Mouse (Mus musculus): ENCODE measurements around the gene Nop53. TPM values are rescaled to one million over a fixed set of nuclear protein-coding genes. Genes with fewer than 3 reads are reported as not detected.

Gene Nop53
- polyA plus RNA-seq, 1 experiment from 2014 or later = 99.9 TPM

DNA sequence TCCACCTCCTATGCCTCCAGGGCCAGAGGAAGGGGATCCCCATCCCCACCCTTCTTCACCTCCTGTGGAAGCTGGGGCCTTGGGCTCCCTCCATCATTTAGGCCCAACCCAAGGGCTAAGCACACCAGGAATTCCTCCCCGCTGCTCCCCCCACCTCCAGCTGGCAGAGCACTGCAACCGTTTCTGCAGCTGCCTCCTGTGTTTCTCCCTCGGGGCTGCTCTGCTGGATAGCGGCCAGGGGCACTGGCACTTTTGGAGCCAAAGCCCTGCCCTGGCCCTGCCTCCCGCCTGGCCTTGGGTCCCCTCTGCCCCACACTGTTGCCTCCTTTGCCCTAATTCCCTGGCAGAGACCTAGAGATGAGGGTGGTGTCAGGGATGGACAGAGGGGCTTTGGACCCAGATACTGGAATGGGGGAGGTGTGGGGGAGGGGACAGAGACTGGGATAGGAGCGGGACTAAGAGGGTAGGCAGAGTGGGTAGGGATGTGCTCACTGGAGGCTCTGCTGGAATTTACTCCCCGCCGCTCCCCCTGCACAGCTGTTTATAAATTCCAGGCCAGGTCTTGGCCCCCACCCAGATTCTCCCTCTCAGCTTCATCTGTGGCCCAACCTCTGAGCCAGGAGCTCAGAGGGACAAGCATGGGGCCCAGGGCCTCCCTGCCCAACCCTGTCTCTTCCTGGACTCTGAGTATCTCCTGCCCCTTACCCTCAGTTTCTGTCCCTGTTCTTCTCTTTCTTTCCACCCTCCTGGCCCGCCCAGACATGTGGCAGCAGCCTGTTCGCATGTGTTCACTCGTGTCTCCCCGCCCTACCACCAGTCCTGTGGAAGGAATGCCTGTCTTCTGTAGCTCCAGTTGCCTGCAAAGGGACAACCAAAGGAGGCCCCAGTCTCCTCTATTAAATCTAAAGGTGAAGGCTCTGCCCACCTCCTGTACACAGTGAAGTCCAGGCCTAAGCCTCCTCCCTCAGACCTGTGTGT is 16.7 kb upstream of the Nop53 start:
- H3K9ac ChIP-seq (replicated peaks; ENCODE audit: low read depth, low read length) = no peak overlapping the region
- H3K27me3 ChIP-seq (ENCODE audit: control insufficient read depth, insufficient read depth, low read length) = no peaks in the 10 kb centered on the region
- 38% methylated on average over 12 of the region's 12 CpGs for WGBS
- no peak overlapping the region for H3K27ac ChIP-seq (ENCODE audit: low read depth, low read length)
- no peaks in the 10 kb centered on the region for H3K36me3 ChIP-seq (ENCODE audit: control insufficient read depth, insufficient read depth, low read length)
- no peaks in the 10 kb centered on the region for H3K4me1 ChIP-seq (ENCODE audit: control insufficient read depth, insufficient read depth, low read length)
- no peaks in the 10 kb centered on the region for H3K9me3 ChIP-seq (ENCODE audit: control insufficient read depth, low read length)
- no peak overlapping the region for H3K4me3 ChIP-seq (ENCODE audit: low read depth, low read length)
- peak; percentile 26; the same call in 1 of the 2 replicates for ATAC-seq (ENCODE audit: low read depth)
- no peak overlapping the region for H3K4me2 ChIP-seq (ENCODE audit: low read depth, low read length)

DNA sequence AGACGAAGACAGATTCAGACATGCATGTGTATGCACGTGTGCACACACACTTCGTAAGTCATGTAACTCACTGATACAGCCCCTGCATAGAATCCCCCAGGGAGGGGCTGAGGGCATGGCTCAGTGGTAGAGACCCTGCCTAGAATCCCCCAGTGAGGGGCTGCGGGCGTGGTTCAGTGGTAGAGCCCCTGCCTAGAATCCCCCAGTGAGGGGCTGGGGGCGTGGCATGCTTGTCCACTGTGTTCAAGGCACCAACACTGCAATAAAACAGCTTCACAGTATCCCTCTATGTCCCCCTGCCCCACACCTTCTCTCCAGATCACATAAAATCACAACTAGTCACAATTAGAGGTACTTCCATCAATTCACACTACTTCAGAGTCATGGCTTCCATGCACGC is 15.9 kb upstream of the Nop53 start:
- H3K4me3 ChIP-seq (ENCODE audit: low read depth, low read length) = no peak overlapping the region
- H3K9me3 ChIP-seq (ENCODE audit: control insufficient read depth, low read length) = no peaks in the 10 kb centered on the region
- H3K4me1 ChIP-seq (ENCODE audit: control insufficient read depth, insufficient read depth, low read length) = no peaks in the 10 kb centered on the region
- H3K27me3 ChIP-seq (ENCODE audit: control insufficient read depth, insufficient read depth, low read length) = no peaks in the 10 kb centered on the region
- no peaks in the 10 kb centered on the region for H3K36me3 ChIP-seq (ENCODE audit: control insufficient read depth, insufficient read depth, low read length)
- WGBS = 94% methylated on average over 7 of the region's 7 CpGs
- ATAC-seq (ENCODE audit: low read depth) = no peak
- no peak overlapping the region for H3K4me2 ChIP-seq (ENCODE audit: low read depth, low read length)
- no peak overlapping the region for H3K27ac ChIP-seq (ENCODE audit: low read depth, low read length)
- no peak overlapping the region for H3K9ac ChIP-seq (replicated peaks; ENCODE audit: low read depth, low read length)

DNA sequence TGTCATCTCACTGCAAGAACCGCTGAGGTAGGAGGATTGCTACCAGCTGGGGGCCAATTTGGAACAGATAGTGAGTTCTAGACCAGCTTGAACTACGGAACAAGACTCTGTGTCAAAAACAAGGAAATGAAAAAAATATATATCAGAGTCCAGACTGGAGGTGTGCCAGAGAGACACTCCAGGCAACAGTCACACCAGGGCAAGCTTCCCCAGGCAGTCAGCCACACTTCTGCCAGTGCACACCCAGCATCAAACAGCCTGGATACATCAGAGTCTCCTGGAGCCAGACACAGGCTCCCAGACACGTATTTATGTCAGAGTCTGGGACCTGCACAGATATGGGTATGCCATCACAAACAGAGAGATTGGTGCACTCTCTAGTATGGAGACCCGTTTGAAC is 15.4 kb upstream of the Nop53 start:
- no peak overlapping the region for H3K4me3 ChIP-seq (ENCODE audit: low read depth, low read length)
- H3K9me3 ChIP-seq (ENCODE audit: control insufficient read depth, low read length) = no peaks in the 10 kb centered on the region
- H3K4me1 ChIP-seq (ENCODE audit: control insufficient read depth, insufficient read depth, low read length) = no peaks in the 10 kb centered on the region
- no peak overlapping the region for H3K4me2 ChIP-seq (ENCODE audit: low read depth, low read length)
- no peaks in the 10 kb centered on the region for H3K36me3 ChIP-seq (ENCODE audit: control insufficient read depth, insufficient read depth, low read length)
- no peak overlapping the region for H3K27ac ChIP-seq (ENCODE audit: low read depth, low read length)
- no peak for ATAC-seq (ENCODE audit: low read depth)
- no peaks in the 10 kb centered on the region for H3K27me3 ChIP-seq (ENCODE audit: control insufficient read depth, insufficient read depth, low read length)
- WGBS = 69% methylated on average over 4 of the region's 4 CpGs
- H3K9ac ChIP-seq (replicated peaks; ENCODE audit: low read depth, low read length) = no peak overlapping the region

DNA sequence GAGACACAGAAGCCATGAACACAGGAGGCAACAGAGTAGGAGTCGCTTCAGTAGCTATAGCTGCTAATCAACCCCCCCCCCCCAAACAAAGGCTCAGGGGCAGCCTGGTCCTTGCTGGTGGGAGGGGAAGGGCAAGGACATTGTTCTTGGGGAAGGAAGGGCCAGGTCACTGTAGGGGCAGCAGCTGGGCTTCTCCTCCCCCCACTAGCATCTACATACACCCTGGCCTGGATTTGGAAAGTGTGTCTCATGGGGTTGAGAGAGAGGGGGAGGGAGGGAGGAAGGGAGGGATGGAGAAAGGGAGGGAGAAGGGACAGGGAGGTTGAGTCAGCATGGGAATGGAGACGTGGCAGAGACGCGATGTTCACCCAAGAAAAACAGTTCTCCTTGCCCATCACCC is 14.8 kb upstream of the Nop53 start:
- no peaks in the 10 kb centered on the region for H3K9me3 ChIP-seq (ENCODE audit: control insufficient read depth, low read length)
- no peaks in the 10 kb centered on the region for H3K4me1 ChIP-seq (ENCODE audit: control insufficient read depth, insufficient read depth, low read length)
- H3K27ac ChIP-seq (ENCODE audit: low read depth, low read length) = no peak overlapping the region
- H3K27me3 ChIP-seq (ENCODE audit: control insufficient read depth, insufficient read depth, low read length) = no peaks in the 10 kb centered on the region
- no peaks in the 10 kb centered on the region for H3K36me3 ChIP-seq (ENCODE audit: control insufficient read depth, insufficient read depth, low read length)
- H3K4me2 ChIP-seq (ENCODE audit: low read depth, low read length) = no peak overlapping the region
- H3K9ac ChIP-seq (replicated peaks; ENCODE audit: low read depth, low read length) = no peak overlapping the region
- no peak overlapping the region for H3K4me3 ChIP-seq (ENCODE audit: low read depth, low read length)
- 28% methylated on average over 4 of the region's 4 CpGs for WGBS
- no peak for ATAC-seq (ENCODE audit: low read depth)

DNA sequence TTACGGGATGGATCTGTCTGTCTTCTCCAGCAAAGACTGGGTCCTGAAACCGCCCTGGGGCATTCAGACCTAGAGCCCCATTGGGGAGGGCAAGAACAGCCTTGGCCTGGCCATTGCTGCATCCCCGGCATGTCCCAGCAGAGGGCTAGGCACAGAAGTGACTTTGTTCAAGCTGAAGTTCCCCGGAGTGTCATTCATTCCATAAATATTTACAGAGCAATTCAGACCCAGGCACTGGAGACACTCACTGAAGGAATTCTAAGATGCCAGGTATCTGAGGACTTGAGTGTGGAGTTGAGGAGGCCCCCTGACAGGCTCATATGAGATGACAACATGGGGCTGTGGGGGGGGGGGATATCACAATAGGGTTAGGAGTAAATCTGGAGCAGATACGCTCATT is 10.3 kb upstream of the Nop53 start:
- WGBS = 77% methylated on average over 5 of the region's 5 CpGs
- Histone ChIP-seq H3K4me1 (ENCODE audit: control insufficient read depth, insufficient read depth, low read length) (no peaks in the 10 kb centered on the region), H3K4me2 (ENCODE audit: low read depth, low read length) (no peak overlapping the region), H3K9ac (replicated peaks; ENCODE audit: low read depth, low read length) (no peak overlapping the region), H3K9me3 (ENCODE audit: control insufficient read depth, low read length) (no peaks in the 10 kb centered on the region), H3K27me3 (ENCODE audit: control insufficient read depth, insufficient read depth, low read length) (no peaks in the 10 kb centered on the region), H3K4me3 (ENCODE audit: low read depth, low read length) (no peak overlapping the region), H3K36me3 (ENCODE audit: control insufficient read depth, insufficient read depth, low read length) (no peaks in the 10 kb centered on the region), H3K27ac (ENCODE audit: low read depth, low read length) (no peak overlapping the region)
- ATAC-seq (ENCODE audit: low read depth) = no peak

DNA sequence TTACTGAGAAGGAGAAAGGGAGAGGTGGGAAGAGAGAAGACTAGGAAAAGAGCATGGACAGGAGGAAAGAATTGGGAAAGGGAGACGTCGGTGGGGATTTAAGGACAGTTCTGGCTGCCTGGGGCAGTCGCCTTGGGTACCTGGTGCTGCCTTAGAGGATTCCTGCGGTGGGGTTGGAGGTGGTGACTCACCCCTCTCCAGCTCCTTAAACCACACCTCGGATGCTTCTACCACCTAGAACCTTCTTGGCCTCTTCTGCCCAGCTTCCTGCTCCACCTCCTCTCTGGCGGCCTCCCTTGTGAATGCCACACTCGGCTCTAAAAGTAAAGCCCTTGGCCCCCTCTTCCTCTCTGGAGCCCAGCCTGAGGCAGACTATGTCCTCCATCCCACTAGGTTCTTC is 9.6 kb upstream of the Nop53 start:
- peak overlapping the region; percentile 31; the same call in 1 of the 2 replicates for H3K4me2 ChIP-seq (ENCODE audit: low read depth, low read length)
- H3K36me3 ChIP-seq (ENCODE audit: control insufficient read depth, insufficient read depth, low read length) = no peaks in the 10 kb centered on the region
- ATAC-seq (ENCODE audit: low read depth) = no peak
- no peak overlapping the region for H3K4me3 ChIP-seq (ENCODE audit: low read depth, low read length)
- H3K9me3 ChIP-seq (ENCODE audit: control insufficient read depth, low read length) = no peaks in the 10 kb centered on the region
- H3K27me3 ChIP-seq (ENCODE audit: control insufficient read depth, insufficient read depth, low read length) = no peaks in the 10 kb centered on the region
- 33% methylated on average over 7 of the region's 7 CpGs for WGBS
- no peaks in the 10 kb centered on the region for H3K4me1 ChIP-seq (ENCODE audit: control insufficient read depth, insufficient read depth, low read length)
- H3K9ac ChIP-seq (replicated peaks; ENCODE audit: low read depth, low read length) = 0 out of 2 replicates have a peak overlapping the region, but pooled peaks have one; percentile 21
- H3K27ac ChIP-seq (ENCODE audit: low read depth, low read length) = no peak overlapping the region

DNA sequence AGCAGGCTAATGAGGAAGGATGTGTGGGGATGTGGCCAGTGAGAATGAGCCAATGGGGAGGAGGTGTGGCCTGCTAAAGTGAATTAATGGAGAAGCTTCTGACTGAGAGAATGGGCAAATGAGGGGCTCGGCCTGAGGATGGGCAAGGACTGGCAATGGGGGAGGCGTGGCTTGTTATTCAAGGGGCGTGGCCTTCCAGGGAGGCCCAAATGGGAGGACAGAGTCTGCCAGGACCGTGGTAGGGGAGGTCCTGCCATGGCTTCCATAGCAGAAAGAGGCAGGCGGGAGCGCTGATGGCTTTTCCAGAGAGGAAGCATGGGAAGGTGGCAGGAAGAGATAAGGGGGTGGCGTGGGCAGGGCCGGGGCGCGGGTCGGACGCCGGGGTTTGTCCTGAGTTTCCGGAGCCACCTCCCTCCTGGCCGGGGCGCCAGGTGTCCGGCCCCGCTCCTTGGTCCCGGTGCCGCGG is 9.1 kb upstream of the Nop53 start:
- H3K4me3 ChIP-seq (ENCODE audit: low read depth, low read length) = no peak overlapping the region
- peak overlapping the region; percentile 31; the same call in 1 of the 2 replicates for H3K4me2 ChIP-seq (ENCODE audit: low read depth, low read length)
- 0 out of 2 replicates have a peak overlapping the region, but pooled peaks have one; percentile 21 for H3K9ac ChIP-seq (replicated peaks; ENCODE audit: low read depth, low read length)
- H3K27ac ChIP-seq (ENCODE audit: low read depth, low read length) = no peak overlapping the region
- WGBS = 3% methylated on average over 21 of the region's 21 CpGs
- no peaks in the 10 kb centered on the region for H3K27me3 ChIP-seq (ENCODE audit: control insufficient read depth, insufficient read depth, low read length)
- ATAC-seq (ENCODE audit: low read depth) = no peak
- H3K4me1 ChIP-seq (ENCODE audit: control insufficient read depth, insufficient read depth, low read length) = no peaks in the 10 kb centered on the region
- H3K9me3 ChIP-seq (ENCODE audit: control insufficient read depth, low read length) = no peaks in the 10 kb centered on the region
- H3K36me3 ChIP-seq (ENCODE audit: control insufficient read depth, insufficient read depth, low read length) = no peaks in the 10 kb centered on the region

DNA sequence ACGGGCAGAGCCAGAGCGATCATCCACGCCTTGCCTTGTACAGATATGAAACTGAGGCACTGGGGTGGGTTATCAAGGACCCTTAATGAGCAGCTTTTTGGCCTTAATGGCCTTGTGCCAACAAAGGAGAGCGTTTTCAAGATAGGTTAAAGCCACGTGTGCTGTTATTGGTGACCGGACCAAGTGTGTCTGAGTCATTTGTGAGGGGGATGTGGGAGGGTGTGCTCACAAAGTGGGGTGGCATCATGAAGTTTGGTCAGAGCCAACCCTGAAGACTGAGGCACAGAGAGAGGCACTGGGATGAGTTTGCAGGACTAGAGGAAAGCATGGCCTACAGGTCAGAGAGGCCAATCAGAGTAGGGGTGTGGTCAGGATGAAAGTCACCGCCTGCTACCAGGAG is 8.6 kb upstream of the Nop53 start:
- Histone ChIP-seq H3K27ac (ENCODE audit: low read depth, low read length) (no peak overlapping the region), H3K27me3 (ENCODE audit: control insufficient read depth, insufficient read depth, low read length) (no peaks in the 10 kb centered on the region), H3K4me2 (ENCODE audit: low read depth, low read length) (no peak overlapping the region), H3K9me3 (ENCODE audit: control insufficient read depth, low read length) (no peaks in the 10 kb centered on the region), H3K4me1 (ENCODE audit: control insufficient read depth, insufficient read depth, low read length) (no peaks in the 10 kb centered on the region), H3K9ac (replicated peaks; ENCODE audit: low read depth, low read length) (no peak overlapping the region), H3K36me3 (ENCODE audit: control insufficient read depth, insufficient read depth, low read length) (no peaks in the 10 kb centered on the region), H3K4me3 (ENCODE audit: low read depth, low read length) (no peak overlapping the region)
- 92% methylated on average over 7 of the region's 7 CpGs for WGBS
- no peak for ATAC-seq (ENCODE audit: low read depth)

DNA sequence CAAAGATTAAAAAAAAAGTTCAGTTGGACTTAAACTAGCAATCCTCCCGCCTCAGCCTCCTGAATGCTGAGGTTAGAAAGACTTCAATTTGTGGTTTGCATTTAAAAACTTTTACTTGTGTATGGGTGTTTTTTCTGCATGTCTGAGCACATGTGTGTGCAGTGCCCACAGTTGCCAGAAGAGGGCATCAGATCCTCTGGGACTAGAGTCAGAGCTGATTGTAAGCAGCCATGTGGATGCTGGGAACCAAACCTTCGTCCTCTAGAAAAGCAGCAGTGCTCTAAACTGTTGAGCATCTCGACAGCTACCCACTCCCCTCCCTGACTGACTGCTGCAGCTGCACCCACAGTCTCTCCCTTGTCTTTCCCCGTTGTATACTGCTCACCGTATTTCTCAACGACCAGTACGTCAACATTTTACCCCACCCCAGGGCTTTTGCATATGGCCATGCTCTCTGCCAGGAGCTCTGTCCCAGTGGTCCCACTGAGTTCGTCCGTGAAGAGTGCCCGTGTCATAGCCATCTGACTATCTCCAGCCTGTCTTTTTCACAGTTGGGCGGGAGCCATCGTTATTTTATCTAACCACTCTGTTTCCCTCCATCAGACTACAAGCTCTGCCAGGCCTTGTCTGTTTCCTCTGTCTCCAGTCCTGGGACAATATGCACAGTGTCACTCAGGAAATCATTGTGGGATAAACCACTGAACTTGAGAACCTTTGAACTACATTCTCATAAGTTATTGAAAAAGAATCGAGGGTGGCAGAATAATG is 7.6 kb upstream of the Nop53 start:
- H3K27ac ChIP-seq (ENCODE audit: low read depth, low read length) = no peak overlapping the region
- no peak overlapping the region for H3K9ac ChIP-seq (replicated peaks; ENCODE audit: low read depth, low read length)
- H3K27me3 ChIP-seq (ENCODE audit: control insufficient read depth, insufficient read depth, low read length) = no peaks in the 10 kb centered on the region
- H3K9me3 ChIP-seq (ENCODE audit: control insufficient read depth, low read length) = no peaks in the 10 kb centered on the region
- no peak overlapping the region for H3K4me3 ChIP-seq (ENCODE audit: low read depth, low read length)
- no peak for ATAC-seq (ENCODE audit: low read depth)
- WGBS = 90% methylated on average over 13 of the region's 13 CpGs
- no peaks in the 10 kb centered on the region for H3K4me1 ChIP-seq (ENCODE audit: control insufficient read depth, insufficient read depth, low read length)
- H3K4me2 ChIP-seq (ENCODE audit: low read depth, low read length) = no peak overlapping the region
- no peaks in the 10 kb centered on the region for H3K36me3 ChIP-seq (ENCODE audit: control insufficient read depth, insufficient read depth, low read length)
